Mouse (Mus musculus) layer of hippocampus, postnatal 25 days (tissue): ENCODE measurements around the gene Lman1l. TPM values are rescaled to one million over a fixed set of nuclear protein-coding genes. Genes with fewer than 3 reads are reported as not detected.

ENCODE experiments used
- total RNA-seq, 2 experiments: library from RNA; stranded (reverse); gene quantifications; 2 replicates each; pipeline ENCODE4 v1.2.3; 2021

The Lman1l gene
- total RNA-seq, 2 experiments from 2014 or later = not detected

Other genes with a start within 250 kb of the Lman1l start
- gene Ppcdc, start 180.7 kb downstream of the Lman1l start, total RNA-seq = 10 to 100 TPM; 11.5 to 17.4 TPM
- gene Scamp5, start 152.7 kb downstream of the Lman1l start, total RNA-seq = 100 to 1,000 TPM; 420 to 434 TPM
- gene Rpp25, start 116.7 kb downstream of the Lman1l start, total RNA-seq = 10 to 100 TPM; 10.9 to 13.2 TPM
- 100 to 1,000 TPM; 389 to 459 TPM for gene Cox5a, start 99.5 kb downstream of the Lman1l start, total RNA-seq
- gene Fam219b, start 83.2 kb downstream of the Lman1l start, total RNA-seq = 10 to 100 TPM; 21.5 to 22.5 TPM
- 10 to 100 TPM; 69.5 to 76.0 TPM for gene Mpi, start 68.0 kb downstream of the Lman1l start, total RNA-seq
- gene Scamp2, start 59.8 kb downstream of the Lman1l start, total RNA-seq = 10 to 100 TPM; 26.2 TPM
- gene Ulk3, start 31.3 kb downstream of the Lman1l start, total RNA-seq = 10 to 100 TPM; 18.4 to 31.8 TPM
- gene Cplx3, start 14.5 kb downstream of the Lman1l start, total RNA-seq = 1 to 10 TPM; 2.7 to 3.0 TPM
- gene Csk, start 32.9 kb upstream of the Lman1l start, total RNA-seq = 10 to 100 TPM; 37.5 to 37.9 TPM
- not detected for gene Cyp1a2, start 62.9 kb upstream of the Lman1l start, total RNA-seq
- under 1 TPM; 0.12 to 0.14 TPM for gene Cyp1a1, start 67.2 kb upstream of the Lman1l start, total RNA-seq
- gene Edc3, start 87.8 kb upstream of the Lman1l start, total RNA-seq = 10 to 100 TPM; 14.0 to 15.2 TPM
- 10 to 100 TPM; 72.9 to 75.2 TPM for gene Clk3, start 145.1 kb upstream of the Lman1l start, total RNA-seq
- 1 to 10 TPM; 4.8 to 9.9 TPM for gene Arid3b, start 216.0 kb upstream of the Lman1l start, total RNA-seq